Mouse (Mus musculus): ENCODE measurements around the gene Pacrg. TPM values are rescaled to one million over a fixed set of nuclear protein-coding genes. Genes with fewer than 3 reads are reported as not detected.
A peak's percentile ranks its signal among the peaks of the same experiment; 100 is the strongest.

Gene Pacrg
- total RNA-seq, 2 experiments from 2014 or later: 19.9 to 23.8 TPM

DNA sequence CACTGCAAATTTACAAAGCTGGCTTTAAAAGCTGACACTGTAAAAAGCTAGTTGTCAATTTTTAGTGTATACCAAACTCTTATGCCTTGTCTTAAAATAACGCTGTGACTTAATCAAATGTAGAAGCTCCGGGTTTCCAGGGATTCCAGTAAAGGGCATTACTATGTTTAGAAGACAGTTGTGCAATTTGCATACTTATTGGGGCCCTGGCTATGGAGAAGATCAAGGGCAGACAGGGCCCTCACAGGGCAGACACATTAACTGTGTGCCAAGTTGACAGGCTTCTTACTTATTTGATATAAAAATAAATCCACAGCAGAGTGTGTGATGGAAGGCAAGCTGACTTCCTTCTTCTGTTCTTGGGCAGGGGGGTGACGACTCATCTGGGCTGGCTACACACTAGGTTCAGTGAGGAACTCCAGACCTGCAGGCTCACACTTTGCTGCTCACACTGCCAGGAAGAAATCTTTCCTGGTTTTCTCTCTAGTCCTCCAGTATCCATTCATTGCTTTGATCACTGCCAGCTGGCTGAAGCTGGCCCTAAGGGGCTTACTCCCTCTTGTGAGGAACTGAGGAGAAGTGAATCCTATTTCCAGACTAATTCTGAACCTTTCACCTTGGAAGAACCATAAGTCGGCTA lies 342.2 kb downstream of the Pacrg start:
- no peak for DNase-seq (ENCODE audit: low spot score in 2 of 2)

DNA sequence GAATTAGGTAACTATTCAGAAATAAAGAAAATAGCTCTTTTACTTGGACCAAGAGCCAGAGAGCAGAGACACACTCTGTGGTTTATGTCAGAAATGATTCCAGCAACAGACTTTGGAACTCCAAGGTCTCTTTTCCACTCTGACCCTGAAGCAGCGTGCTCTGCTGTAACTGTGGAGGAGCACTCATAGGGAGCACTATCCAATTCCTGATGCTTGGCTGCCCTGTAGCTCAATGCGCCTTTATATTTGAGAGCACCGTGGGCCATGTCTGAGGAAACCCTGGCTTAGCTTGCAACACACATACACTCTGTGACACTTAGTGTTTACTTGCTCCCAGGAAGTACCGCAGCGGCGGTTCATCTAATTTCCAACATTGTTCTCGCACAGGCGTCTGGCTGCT lies 344.0 kb downstream of the Pacrg start:
- DNase-seq (ENCODE audit: low spot score in 2 of 2): no peak

DNA sequence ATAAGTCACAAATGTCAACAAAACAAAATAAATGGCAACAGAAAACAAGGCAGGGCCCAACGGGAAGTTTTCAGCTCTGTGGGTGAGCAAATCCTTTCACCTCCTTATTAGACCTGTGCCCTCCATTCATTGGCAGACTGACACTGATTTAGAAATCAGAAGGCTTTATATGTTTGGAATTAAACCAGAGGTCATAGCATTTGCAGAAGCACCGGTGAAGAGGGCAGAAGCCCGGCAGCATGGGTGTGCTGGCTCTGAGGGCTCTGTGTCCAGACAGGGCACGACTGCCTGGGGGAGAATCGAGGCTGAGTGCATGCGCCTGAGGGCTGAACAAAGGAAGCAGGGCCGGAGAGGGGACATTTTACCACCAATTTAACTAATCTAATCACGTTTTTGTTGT lies 344.5 kb downstream of the Pacrg start:
- DNase-seq (ENCODE audit: low spot score in 2 of 2): no peak

DNA sequence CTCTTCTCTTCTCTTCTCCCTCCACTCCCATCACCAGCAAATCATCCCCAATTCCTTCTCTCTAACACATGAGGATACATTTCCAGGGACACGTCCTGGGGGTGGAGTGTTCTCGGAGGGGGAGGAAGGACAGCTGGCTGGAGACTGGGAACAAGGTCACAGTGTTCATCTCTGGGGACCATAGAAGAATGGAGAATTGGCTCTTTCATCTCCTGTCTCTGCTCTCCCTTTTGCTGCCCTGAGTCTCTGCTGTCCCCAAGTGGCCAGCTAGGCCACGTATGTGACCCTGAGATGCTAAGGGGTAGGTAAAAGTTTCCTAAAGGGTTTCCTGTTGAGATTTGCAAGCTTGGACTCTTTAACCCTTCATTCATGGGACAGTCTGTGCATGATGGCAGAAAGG lies 347.0 kb downstream of the Pacrg start:
- peak; percentile 22 to 61 for DNase-seq (ENCODE audit: low spot score in 2 of 2)

DNA sequence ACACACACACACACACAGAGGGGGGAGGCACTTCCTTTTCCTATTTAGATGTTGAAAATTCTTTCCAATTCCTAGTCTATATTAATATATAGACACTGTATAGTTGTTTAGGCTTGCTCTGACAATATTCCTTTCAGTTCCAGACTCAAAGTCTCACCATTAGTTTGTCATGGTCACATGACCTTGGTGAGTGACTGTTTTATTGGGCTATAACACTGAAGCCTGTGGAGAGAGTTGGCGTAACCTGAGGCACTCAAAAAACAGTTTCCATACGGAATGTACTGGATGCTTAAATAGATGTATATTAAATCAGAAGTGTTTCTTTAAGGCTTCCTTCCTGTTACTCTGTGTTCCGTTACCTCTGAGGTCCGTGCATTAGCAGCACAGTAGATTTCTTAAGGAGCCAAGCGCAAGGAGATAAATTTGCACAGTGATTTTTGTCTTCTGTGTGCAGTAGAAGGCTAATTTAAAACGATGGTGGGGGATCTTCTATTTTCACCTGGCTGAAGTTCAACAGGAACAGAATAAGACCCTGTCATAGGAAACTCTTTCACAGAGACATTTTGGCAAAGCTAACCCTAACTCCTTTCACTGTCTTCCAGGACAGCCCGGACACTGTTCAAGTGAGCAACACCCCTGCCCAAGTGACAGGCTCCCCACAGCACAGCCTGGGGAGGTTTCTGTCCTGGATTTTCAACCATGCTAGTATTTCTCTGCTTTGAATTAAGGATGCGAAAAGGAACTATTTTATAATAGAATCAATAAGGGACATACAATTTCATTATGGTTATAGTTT lies 349.5 kb downstream of the Pacrg start:
- DNase-seq (ENCODE audit: low spot score in 2 of 2): no peak

DNA sequence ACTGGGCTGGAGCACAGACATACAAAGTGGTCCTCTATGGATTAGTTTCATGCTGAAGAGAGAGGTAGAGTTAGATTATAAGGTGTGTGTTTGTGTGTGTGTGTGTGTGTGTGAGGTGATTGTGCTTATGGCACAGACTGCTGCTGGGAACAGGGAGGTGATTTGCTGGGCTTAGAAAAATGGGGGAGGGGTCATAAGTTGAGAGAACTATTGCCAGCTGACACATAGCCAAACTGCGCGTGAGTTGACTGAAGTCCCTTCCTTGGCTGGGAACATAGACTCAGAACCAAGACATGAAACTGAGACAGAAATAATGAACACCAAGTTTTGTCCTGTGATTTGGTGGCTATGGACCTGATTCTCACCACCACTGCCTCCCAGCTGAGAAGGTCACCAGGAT lies 351.2 kb downstream of the Pacrg start:
- DNase-seq (ENCODE audit: low spot score in 2 of 2): no peak

DNA sequence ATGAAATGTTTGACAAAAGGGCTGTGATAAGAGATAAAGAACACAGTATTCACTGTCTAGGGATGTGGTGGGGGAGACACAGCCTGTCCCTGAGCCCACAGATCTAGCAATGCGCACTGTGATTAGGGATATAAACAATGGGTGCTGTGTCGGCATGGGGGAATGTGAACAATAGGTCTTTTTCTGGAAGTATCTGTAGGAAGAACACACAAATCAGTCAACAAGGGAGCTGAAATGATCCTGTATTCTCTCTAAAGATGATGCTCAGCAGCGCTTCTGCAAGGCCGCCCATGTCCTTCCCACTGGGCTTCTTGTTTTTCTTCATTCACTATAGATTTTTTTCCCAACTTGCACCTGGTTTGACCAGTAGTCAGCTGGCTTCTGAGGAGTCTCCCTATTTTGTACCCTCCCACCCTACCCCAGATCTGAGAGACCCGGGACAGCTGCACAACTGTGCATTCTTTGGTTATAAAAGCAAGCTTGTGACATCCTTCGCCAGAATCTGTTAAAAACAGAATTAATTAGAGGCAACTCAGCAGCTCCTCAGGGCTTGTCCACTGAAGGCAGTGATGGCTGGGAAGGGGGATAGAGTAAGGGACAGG lies 356.1 kb downstream of the Pacrg start:
- DNase-seq (ENCODE audit: low spot score in 2 of 2): peak; percentile 13 to 75

DNA sequence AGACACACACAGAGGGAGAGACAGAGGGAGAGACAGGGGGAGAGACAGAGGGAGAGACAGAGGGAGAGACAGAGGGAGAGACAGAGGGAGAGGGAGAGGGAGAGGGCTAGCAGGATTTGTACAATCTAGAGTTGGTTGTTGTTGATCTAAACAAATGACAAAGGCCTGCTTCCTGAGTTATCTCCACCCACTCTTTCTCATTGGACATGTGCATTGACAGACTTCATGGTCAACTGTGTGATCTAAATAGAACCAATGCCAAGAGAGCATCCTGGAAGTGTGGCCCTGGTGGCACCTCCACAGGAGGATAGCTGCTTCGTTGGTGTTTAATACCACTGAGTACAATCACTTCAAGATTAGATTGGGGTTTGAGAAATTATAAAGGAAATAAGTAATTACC lies 359.0 kb downstream of the Pacrg start:
- no peak for DNase-seq (ENCODE audit: low spot score in 2 of 2)

DNA sequence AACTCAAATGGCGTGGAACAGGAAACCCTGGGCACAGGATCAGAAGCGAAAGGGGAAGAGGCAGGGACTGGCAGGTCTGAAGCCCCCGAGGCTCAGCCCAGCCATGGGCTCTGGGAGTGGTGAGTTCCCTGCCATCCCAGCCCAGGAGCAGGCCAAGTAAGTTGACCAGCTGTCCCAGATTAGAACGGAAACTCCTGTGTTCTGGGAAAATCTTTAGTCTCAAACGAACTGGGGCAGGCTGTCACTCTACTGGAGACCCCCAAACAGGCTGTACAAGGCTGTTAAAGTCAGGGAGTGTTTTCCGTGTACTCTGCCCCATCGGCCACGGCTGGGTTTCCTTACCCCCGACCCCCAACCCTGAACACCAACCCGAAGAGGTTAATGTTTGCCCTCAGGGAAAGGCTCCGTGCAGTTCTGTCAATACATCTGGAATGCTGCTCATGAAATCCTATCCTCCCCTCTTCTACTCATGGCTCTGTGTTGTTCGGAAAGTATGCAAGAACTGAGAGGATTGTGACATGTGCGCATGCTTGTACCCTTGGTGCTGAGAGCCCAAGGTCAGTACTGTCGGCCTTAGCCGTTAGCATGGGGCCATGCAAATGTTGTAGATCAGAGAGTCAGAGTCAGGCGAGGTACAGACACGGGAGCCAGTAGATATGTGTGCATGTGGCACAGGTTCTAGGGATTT lies 360.9 kb downstream of the Pacrg start:
- no peak for DNase-seq (ENCODE audit: low spot score in 2 of 2)

DNA sequence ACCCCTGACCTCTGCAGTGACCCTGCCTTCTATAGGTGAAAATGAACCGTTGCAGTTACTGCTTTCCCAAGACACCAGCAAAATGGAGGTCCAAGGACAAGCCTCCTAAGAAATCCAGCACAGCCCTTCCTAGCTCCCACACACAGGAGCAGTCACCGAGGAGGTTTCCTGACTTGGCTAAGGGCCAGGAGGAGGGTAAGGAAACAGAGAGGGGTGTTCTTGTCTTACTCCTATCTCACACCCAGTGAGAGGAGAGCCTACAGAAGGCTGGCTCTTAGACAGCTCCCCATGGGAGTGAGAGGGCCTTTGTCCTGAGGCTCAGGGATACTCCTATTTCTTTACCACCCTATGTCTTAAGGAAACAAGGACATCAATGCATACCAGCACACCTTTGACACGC lies 361.7 kb downstream of the Pacrg start:
- no peak for DNase-seq (ENCODE audit: low spot score in 2 of 2)

DNA sequence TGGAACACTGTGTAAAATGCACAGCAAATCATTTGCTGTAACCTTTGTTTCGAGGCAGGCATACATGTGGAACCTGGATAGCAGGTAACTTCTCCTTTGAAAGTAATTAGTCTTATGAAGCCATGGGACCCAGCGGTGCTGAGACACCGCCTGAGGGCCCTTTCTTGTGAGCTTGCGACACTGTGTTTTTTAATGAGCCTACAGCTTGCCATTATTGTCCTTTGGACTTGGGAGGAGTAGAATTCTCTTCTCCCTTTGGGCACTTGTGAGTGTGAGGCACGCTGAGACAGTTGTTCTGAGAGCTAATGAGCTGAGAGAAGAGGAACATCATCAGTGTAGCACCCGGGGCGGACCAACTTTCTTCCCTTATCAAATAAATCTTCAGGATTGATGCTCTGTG lies 363.3 kb downstream of the Pacrg start:
- no peak for DNase-seq (ENCODE audit: low spot score in 2 of 2)

DNA sequence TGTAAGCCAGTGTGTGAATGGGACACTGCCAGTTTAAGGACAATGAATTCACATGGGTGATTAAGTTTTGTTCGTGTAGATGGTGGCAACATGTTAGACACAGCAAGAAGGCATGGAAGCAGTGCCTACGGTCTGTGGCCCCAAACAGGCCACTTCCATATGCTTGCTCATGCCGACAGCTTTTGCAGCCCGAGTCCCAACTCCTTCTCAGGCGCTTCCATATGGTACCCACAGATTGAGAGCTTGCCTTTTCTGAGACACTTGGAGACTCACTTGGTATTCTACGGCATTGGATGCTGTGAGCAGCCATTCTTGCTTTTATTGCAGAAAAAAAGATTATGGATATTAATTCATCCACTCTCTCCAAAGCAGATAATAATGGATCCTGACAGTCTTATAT lies 365.1 kb downstream of the Pacrg start:
- peak; percentile 37 to 63 for DNase-seq (ENCODE audit: low spot score in 2 of 2)

DNA sequence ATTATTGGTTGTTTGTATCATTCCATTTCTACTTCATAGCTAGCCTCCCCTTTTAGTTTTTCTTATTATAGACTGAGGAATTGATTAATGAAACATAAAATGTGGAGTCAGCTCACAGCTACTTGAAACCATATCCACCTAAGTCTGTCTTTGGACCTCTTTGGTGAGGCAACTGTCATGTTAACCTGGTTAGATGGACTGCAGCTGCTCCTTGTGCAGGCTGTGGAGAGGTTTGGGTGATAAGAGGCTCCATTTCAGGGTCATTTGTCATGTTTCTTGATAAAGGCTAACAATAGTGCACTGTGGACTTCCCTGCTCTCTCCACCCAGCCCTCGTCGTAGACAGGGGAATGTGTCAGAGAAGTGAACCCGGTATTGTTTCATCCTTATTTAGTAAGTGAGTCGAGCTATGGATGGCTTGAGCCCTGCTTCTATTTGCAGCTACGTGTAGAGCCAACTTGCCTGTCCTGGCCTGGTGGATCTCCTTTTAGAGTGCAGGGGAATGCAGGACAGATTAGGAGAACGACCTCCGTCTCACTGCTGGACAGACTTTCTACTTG lies 366.2 kb downstream of the Pacrg start:
- no peak for DNase-seq (ENCODE audit: low spot score in 2 of 2)

DNA sequence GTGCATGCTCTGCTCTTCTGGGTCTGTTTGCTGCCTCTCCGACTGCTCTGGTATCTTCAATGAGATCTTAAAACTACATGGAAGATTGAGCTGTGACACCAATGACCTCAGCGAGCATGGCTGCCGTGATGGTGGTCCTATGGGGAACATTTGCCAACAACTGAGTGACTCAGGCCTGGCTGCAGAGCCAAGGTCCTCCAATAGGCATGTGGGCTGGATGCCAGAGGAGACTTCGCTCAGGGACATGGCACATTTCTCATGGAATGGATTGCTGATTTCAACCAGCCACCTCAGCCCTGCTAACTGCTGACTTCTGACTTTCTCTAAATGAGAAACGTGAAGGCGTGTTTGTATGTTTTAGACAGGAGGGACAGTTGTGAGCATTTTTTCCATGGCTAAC lies 366.9 kb downstream of the Pacrg start:
- DNase-seq (ENCODE audit: low spot score in 2 of 2): no peak

DNA sequence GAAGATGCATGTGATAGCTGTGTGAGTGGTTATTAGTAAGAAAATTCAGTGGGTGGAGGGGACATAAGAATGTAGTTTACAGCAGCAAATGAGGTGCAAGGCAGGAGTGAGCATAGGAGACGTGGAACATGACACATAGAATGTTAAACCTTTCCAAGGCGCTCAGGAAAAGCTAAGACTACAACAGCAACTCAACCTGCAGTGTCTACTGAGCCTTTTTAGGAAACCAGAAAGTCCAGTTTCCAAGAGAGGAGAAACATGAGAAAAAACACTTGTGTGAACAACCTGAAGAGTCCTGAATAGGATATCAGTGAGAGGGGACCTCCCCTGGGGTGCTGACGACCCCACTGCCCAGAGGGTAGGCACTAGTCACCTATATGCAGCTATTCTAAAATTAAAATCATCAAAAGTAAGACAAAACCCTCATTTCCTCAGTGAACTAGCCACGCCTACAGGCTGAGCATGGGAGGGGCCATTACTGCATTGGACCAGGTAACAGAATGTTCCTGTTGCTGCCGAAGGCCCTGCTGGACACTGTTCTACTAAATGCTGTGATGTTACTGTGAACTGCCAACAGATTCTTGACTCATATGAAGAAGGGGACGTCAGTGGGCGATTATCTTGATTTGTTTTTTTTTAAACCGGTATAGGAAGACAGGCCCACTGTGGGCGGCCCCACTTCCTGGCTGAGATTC lies 370.1 kb downstream of the Pacrg start:
- no peak for DNase-seq (ENCODE audit: low spot score in 2 of 2)

DNA sequence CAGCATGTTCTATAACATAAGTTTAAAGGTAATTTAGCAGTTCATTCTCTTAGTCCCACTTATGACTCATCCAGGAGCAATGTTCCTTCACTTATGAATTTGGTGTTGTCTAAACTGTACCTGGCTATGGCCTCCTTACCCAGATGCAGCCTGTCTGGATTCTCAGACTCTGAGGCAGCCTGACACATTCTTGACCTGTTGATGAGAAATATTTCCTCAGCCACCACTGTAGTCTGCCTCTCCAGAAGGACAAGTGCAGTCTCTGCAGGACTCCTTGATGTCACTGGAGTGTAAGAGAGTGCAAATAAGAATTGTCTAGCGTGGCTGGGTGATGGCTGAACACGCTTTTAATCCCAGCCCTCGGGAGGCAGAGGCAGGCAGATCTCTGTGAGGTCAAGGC lies 373.0 kb downstream of the Pacrg start:
- no peak for DNase-seq (ENCODE audit: low spot score in 2 of 2)

DNA sequence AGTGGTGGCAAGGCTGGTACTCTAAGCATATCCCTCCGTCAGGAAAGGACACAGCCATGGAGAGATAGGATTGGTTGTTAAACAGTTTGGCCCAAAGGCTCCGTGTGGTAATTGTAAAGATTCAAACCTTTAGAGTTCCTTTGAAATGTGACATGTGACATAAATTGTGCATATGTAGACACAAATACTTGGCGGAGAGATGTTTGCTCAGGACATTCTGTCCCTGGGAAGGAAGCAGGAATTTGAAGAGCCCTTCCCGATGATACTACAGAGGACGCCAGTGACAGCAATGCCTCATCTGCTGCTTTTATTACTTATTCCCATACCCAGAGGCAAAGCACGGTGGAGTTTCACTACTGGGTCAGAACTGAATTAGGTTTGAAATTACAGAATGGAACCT lies 374.6 kb downstream of the Pacrg start:
- no peak for DNase-seq (ENCODE audit: low spot score in 2 of 2)

DNA sequence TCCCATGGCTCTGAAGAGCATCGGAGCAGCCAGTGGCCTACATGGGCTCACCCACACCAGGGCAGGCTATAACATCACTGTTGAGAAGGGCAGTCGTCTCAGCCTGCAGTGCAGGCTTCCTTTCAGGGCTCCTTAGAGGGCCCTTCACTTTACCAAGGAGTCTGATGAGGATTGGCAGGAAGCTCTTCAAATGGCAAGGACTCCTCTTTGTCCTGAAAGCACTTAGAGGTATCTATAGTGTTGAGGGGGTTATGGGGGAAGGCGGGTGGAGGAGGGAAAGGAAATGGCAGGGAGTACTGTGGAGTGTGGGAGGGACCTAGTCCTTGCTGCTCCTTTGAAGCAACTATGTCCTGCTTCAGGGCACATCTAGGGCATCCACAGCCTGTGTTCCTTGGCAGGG lies 375.4 kb downstream of the Pacrg start:
- no peak for DNase-seq (ENCODE audit: low spot score in 2 of 2)

DNA sequence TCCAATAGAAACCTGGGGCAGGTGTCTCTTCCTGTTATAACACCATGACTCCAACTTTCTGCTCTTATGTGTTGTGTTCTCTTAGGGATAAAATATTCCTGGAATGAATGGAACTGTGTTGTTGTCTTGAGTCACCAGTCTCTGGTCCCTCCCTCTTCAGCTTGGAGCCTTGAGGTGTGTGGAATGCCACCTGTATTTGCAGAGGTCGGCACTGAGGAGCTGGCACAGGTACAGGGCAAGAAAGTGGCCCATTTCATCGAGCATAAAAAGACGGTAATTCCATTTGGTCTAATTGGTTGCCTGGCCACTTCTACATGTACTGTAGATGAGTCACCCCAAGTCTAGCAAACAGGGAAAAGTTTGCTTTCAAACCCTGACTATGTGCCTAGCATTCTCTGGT lies 376.5 kb downstream of the Pacrg start:
- DNase-seq (ENCODE audit: low spot score in 2 of 2): no peak

DNA sequence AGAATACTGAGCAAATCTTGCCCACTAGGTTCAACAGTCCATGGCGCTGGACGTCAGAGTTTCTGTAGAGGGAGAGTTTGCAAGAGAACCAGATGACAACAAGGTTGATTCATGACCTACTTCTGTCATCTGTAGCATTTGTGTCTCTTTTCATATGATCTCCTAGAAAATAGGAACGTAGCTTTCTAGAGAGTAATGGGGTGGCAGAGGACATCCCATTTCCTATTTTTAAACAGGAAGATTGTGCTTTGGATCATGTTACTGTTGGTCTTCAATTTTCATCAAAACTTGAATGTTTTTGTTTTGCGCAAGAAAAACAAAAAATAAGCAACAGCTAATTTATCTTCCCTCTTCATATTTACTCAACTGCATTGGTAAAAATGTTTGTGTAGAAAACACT lies 379.2 kb downstream of the Pacrg start:
- DNase-seq (ENCODE audit: low spot score in 2 of 2): no peak

DNA sequence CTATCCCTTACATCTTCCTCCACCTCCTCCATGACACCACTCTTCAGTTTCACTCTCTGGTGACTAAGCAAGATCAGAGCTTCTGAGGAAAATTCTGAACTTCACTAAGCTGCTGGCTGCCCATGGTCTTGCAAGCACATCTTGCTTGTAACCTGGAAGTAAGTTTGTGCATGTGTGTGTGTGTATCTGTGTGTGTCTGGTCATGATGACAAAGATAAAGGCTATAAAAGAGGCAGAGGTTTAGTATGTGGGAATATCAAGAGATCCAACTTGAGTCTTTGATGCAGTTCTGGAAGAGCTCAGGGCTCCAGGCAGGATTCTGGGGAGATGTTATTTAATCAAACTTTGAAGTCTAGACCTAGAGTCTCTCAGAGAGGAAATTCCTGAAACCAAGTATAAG lies 381.4 kb downstream of the Pacrg start:
- no peak for DNase-seq (ENCODE audit: low spot score in 2 of 2)

Data from layer of hippocampus, adult 18-20 months (tissue).